Mouse (Mus musculus) MEL (cell line): Measurements from ENCODE around the gene Rnf19b.

Experiments
- BHLHE40 ChIP-seq: IDR thresholded peaks from 2 replicates; pipeline ENCODE4 v1.6.1; 2012; ENCODE audit warnings: low read depth, mild to moderate bottlenecking, inconsistent platforms, low read length, improper control_type of control experiment, borderline replicate concordance
- CHD1 ChIP-seq: IDR thresholded peaks from 2 replicates; pipeline ENCODE4 v1.6.1; 2012; ENCODE audit warnings: low read depth, mild to moderate bottlenecking, inconsistent platforms, low read length, improper control_type of control experiment
- CHD2 ChIP-seq: IDR thresholded peaks from 2 replicates; pipeline ENCODE4 v1.6.1; 2011; ENCODE audit warnings: low read length, improper control_type of control experiment
- CTCF ChIP-seq, 3 experiments: IDR thresholded peaks in 2 of 3; conservative IDR thresholded peaks in 1 of 3; 2 replicates each; pipeline ENCODE4 v1.5.1; 2011 to 2012; ENCODE audit warnings: low read length in 3 of 3, low read depth in 2 of 3, mild to moderate bottlenecking in 2 of 3, improper control_type of control experiment in 1 of 3, inconsistent platforms in 1 of 3, mixed read lengths in 1 of 3, moderate library complexity in 1 of 3; ENCODE audit not compliant: control insufficient read depth in 1 of 3, insufficient read depth in 1 of 3, poor library complexity in 1 of 3, severe bottlenecking in 1 of 3
- GATA1 ChIP-seq: IDR thresholded peaks from 2 replicates; pipeline ENCODE4 v1.6.1; 2011; ENCODE audit warnings: low read depth, low read length, improper control_type of control experiment
- MAFK ChIP-seq: IDR thresholded peaks from 2 replicates; pipeline ENCODE4 v1.6.1; 2011; ENCODE audit warnings: low read depth, mild to moderate bottlenecking, low read length, improper control_type of control experiment, borderline replicate concordance
- MEF2A ChIP-seq: IDR thresholded peaks from 2 replicates; pipeline ENCODE4 v1.6.1; 2014; ENCODE audit warnings: low read depth, mild to moderate bottlenecking, inconsistent platforms, low read length, improper control_type of control experiment; ENCODE audit not compliant: poor library complexity, insufficient replicate concordance, severe bottlenecking; ENCODE audit errors: extremely low read depth
- POLR2A ChIP-seq, 2 experiments: IDR thresholded peaks; 2 replicates each; pipeline ENCODE4 v1.6.1; 2011 to 2012; ENCODE audit warnings: low read length in 2 of 2, mild to moderate bottlenecking in 2 of 2, control low read depth in 1 of 2, improper control_type of control experiment in 1 of 2, low read depth in 1 of 2, moderate library complexity in 1 of 2; ENCODE audit not compliant: control insufficient read depth in 1 of 2, insufficient read depth in 1 of 2, poor library complexity in 1 of 2
- SIN3A ChIP-seq: IDR thresholded peaks from 2 replicates; pipeline ENCODE4 v1.6.1; 2012; ENCODE audit warnings: low read length, improper control_type of control experiment, inconsistent platforms

DNA sequence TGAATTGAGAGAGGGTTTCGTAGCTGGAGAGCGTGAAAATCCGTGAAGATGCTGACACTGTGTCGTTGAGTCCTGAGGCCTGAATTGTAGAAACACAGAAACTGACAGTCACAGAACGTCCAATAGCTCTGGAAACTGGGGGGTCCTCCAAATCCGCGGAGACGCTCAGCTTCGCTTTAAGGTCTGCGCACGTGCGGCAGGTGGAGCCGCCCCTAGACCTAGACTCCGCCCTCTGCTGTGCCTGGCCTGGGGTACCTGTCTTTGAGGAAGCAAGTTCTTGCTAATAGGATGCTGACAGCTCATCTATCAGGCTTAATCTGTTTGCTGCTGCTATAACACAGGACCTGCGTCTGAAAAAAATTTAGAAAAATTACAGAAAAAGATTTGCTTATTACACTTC, 37.2 kb downstream of the Rnf19b start:
- no peak for TF ChIP-seq CTCF (IDR thresholded peaks at IDR 0.05 in 2 of 3, conservative IDR thresholded peaks at IDR 0.05 in 1 of 3; ENCODE audit: control insufficient read depth in 1 of 3, insufficient read depth in 1 of 3, low read depth in 2 of 3, low read length in 3 of 3, poor library complexity in 1 of 3, severe bottlenecking in 1 of 3)
- no peak for TF ChIP-seq BHLHE40
- no peak for TF ChIP-seq GATA1
- TF ChIP-seq MEF2A: no peak
- no peak for TF ChIP-seq CHD1
- no peak for TF ChIP-seq SIN3A
- no peak for TF ChIP-seq POLR2A (IDR thresholded peaks at IDR 0.05; ENCODE audit: control insufficient read depth in 1 of 2, insufficient read depth in 1 of 2, low read depth in 1 of 2, low read length in 2 of 2, poor library complexity in 1 of 2)
- TF ChIP-seq CHD2: no peak
- no peak for TF ChIP-seq MAFK
